Mouse (Mus musculus): ENCODE data around the gene Ddx20.

Gene Ddx20

GRCm38 (mm10) chr3:105687324-105688060, at the start of gene Ddx20:
TSS of gene Ddx20 (minus strand) at chr3:105687574.
- in situ Hi-C loops (cut with MseI, MboI): no loop called here

GRCm38 (mm10) chr3:105737070-105737469, 49.7 kb upstream of the Ddx20 start:
- in situ Hi-C loops (cut with MseI, MboI): no loop called here

- in situ Hi-C loops (cut with MseI, MboI): no loop called here
Measured at GRCm38 (mm10) chr3:105736148-105736547, 48.8 kb upstream of the Ddx20 start.

- in situ Hi-C loops (cut with MseI, MboI): no loop called here
Measured at GRCm38 (mm10) chr3:105735285-105735684, 47.9 kb upstream of the Ddx20 start.

GRCm38 (mm10) chr3:105733538-105733937, 46.2 kb upstream of the Ddx20 start:
- in situ Hi-C loops (cut with MseI, MboI): no loop called here

- in situ Hi-C loops (cut with MseI, MboI): no loop called here
Measured at GRCm38 (mm10) chr3:105732360-105732759, 45.0 kb upstream of the Ddx20 start.

- in situ Hi-C loops (cut with MseI, MboI): no loop called here
Measured at GRCm38 (mm10) chr3:105726037-105726436, 38.7 kb upstream of the Ddx20 start.

- in situ Hi-C loops (cut with MseI, MboI): loop anchor here in 1 of 2 experiments (5.0 kb wide), 1 partner anchor 45 kb away; no protein-coding TSS in a partner anchor
Measured at GRCm38 (mm10) chr3:105722510-105722909, 35.1 kb upstream of the Ddx20 start.

GRCm38 (mm10) chr3:105721681-105722201, 34.4 kb upstream of the Ddx20 start:
- in situ Hi-C loops (cut with MseI, MboI): loop anchor here in 1 of 2 experiments (5.0 kb wide), 1 partner anchor 44 kb away; no protein-coding TSS in a partner anchor

- in situ Hi-C loops (cut with MseI, MboI): loop anchor here in 1 of 2 experiments (5.0 kb wide), 1 partner anchor 43 kb away; no protein-coding TSS in a partner anchor
Measured at GRCm38 (mm10) chr3:105720514-105720913, 33.1 kb upstream of the Ddx20 start.

- in situ Hi-C loops (cut with MseI, MboI): loop anchor here in 1 of 2 experiments (5.0 kb wide), 1 partner anchor 43 kb away; no protein-coding TSS in a partner anchor
Measured at GRCm38 (mm10) chr3:105719979-105720378, 32.6 kb upstream of the Ddx20 start.

- in situ Hi-C loops (cut with MseI, MboI): no loop called here
Measured at GRCm38 (mm10) chr3:105718746-105719145, 31.4 kb upstream of the Ddx20 start.

- in situ Hi-C loops (cut with MseI, MboI): no loop called here
Measured at GRCm38 (mm10) chr3:105717856-105718555, 30.6 kb upstream of the Ddx20 start.

GRCm38 (mm10) chr3:105716353-105717000, 29.1 kb upstream of the Ddx20 start:
- in situ Hi-C loops (cut with MseI, MboI): no loop called here

GRCm38 (mm10) chr3:105714820-105715167, 27.4 kb upstream of the Ddx20 start:
- in situ Hi-C loops (cut with MseI, MboI): no loop called here

GRCm38 (mm10) chr3:105714091-105714819, 26.9 kb upstream of the Ddx20 start:
- in situ Hi-C loops (cut with MseI, MboI): no loop called here

GRCm38 (mm10) chr3:105712827-105713226, 25.5 kb upstream of the Ddx20 start:
- in situ Hi-C loops (cut with MseI, MboI): no loop called here

GRCm38 (mm10) chr3:105711741-105712140, 24.4 kb upstream of the Ddx20 start:
- in situ Hi-C loops (cut with MseI, MboI): no loop called here

GRCm38 (mm10) chr3:105710246-105710645, 22.9 kb upstream of the Ddx20 start:
- in situ Hi-C loops (cut with MseI, MboI): no loop called here

- in situ Hi-C loops (cut with MseI, MboI): no loop called here
Measured at GRCm38 (mm10) chr3:105707590-105707989, 20.2 kb upstream of the Ddx20 start.

- in situ Hi-C loops (cut with MseI, MboI): no loop called here
Measured at GRCm38 (mm10) chr3:105706366-105707020, 19.1 kb upstream of the Ddx20 start.

Data from mouse trophoblast stem cell (cell line).